Mouse (Mus musculus) forebrain, embryonic 16.5 days (tissue): ENCODE data around the gene Mbd6. TPM values are rescaled to one million over a fixed set of nuclear protein-coding genes. Genes with fewer than 3 reads are reported as not detected.

Experiments
- ATAC-seq: fragments of 200-750 bp; cut with Nextera tagmentation; 2 replicates; pipeline ENCODE4 v1.8.0; 2017; ENCODE audit warnings: mild to moderate bottlenecking, moderate library complexity
- H3K27ac ChIP-seq: fragments of 300-500 bp; sonication (generic); 2 replicates; pipeline ENCODE4 v1.5.1; 2014; ENCODE audit warnings: low read length, control low read depth
- H3K27me3 ChIP-seq: fragments of 300-500 bp; sonication (generic); replicated peaks from 2 replicates; pipeline ENCODE4 v1.6.1; 2014; ENCODE audit warnings: low read length; ENCODE audit not compliant: control insufficient read depth, insufficient read depth
- H3K36me3 ChIP-seq: fragments of 300-500 bp; sonication (generic); 2 replicates; pipeline ENCODE4 v1.6.1; 2014; ENCODE audit not compliant: control insufficient read depth, insufficient read depth
- H3K4me1 ChIP-seq: fragments of 300-500 bp; sonication (generic); replicated peaks from 2 replicates; pipeline ENCODE4 v1.6.1; 2014; ENCODE audit warnings: low read length; ENCODE audit not compliant: control insufficient read depth, insufficient read depth
- H3K4me2 ChIP-seq: fragments of 300-500 bp; sonication (generic); 2 replicates; pipeline ENCODE4 v1.6.1; 2014; ENCODE audit warnings: mild to moderate bottlenecking, low read length, control low read depth
- H3K4me3 ChIP-seq: fragments of 300-500 bp; sonication (generic); replicated peaks from 2 replicates; pipeline ENCODE4 v1.5.1; 2014; ENCODE audit warnings: mild to moderate bottlenecking, low read length, control low read depth
- H3K9ac ChIP-seq: fragments of 300-500 bp; sonication (generic); replicated peaks from 2 replicates; pipeline ENCODE4 v1.6.1; 2014; ENCODE audit warnings: low read depth, low read length, control low read depth
- H3K9me3 ChIP-seq: fragments of 300-500 bp; sonication (generic); 2 replicates; pipeline ENCODE4 v1.6.1; 2016; ENCODE audit warnings: low read length; ENCODE audit not compliant: control insufficient read depth
- WGBS: fragments of 180-500 bp; shearing (Covaris S2); extraction: QIAGEN DNeasy Blood & Tissue Kit; methylation state at CpG from one replicate; pipeline ENCODE4 v1.1.7; 2014; 5-methylcytosine and 5-hydroxymethylcytosine counted together
- polyA plus RNA-seq: library from polyadenylated mRNA; unstranded; fragments of >200 nt; fragmentation: Nextera tagmentation; extraction: Ambion mirVana; gene quantifications from 2 replicates; pipeline ENCODE4 v1.2.1, GENCODE M21; 2015

The Mbd6 gene
- polyA plus RNA-seq, 1 experiment from 2014 or later: 15.3 TPM

GRCm38 (mm10) chr10:127261706-127262547 lies 26.9 kb downstream of the Mbd6 start:
- Histone ChIP-seq H3K36me3 (no peaks in the 10 kb centered on the region), H3K4me1 (peaks cover 45% of the 10 kb centered on the region), H3K27ac (peak overlapping the region; percentile 88), H3K9me3 (no peaks in the 10 kb centered on the region), H3K9ac (peak overlapping the region; percentile 82), H3K4me3 (peak overlapping the region; percentile 63), H3K27me3 (no peaks in the 10 kb centered on the region), H3K4me2 (peak overlapping the region; percentile 74)
- ATAC-seq: no peak; the same call in 1 of the 2 replicates
- WGBS: 58% methylated on average over 15 of the region's 15 CpGs

GRCm38 (mm10) chr10:127258489-127258888 lies 30.3 kb downstream of the Mbd6 start:
- WGBS: 80% methylated on average over 8 of the region's 8 CpGs
- Histone ChIP-seq H3K27ac (no peak overlapping the region), H3K4me2 (peak overlapping the region; percentile 32), H3K4me3 (no peak overlapping the region), H3K27me3 (no peaks in the 10 kb centered on the region), H3K9ac (no peak overlapping the region), H3K9me3 (no peaks in the 10 kb centered on the region), H3K36me3 (no peaks in the 10 kb centered on the region), H3K4me1 (peaks cover 45% of the 10 kb centered on the region)
- ATAC-seq: no peak

GRCm38 (mm10) chr10:127257790-127258189 lies 31.0 kb downstream of the Mbd6 start:
- no peaks in the 10 kb centered on the region for H3K9me3 ChIP-seq
- peaks cover 43% of the 10 kb centered on the region for H3K4me1 ChIP-seq
- H3K36me3 ChIP-seq: no peaks in the 10 kb centered on the region
- no peak overlapping the region for H3K9ac ChIP-seq
- H3K4me2 ChIP-seq: no peak overlapping the region
- WGBS: 86% methylated on average over 6 of the region's 6 CpGs
- H3K4me3 ChIP-seq: no peak overlapping the region
- no peak overlapping the region for H3K27ac ChIP-seq
- ATAC-seq: no peak
- H3K27me3 ChIP-seq: no peaks in the 10 kb centered on the region

DNA sequence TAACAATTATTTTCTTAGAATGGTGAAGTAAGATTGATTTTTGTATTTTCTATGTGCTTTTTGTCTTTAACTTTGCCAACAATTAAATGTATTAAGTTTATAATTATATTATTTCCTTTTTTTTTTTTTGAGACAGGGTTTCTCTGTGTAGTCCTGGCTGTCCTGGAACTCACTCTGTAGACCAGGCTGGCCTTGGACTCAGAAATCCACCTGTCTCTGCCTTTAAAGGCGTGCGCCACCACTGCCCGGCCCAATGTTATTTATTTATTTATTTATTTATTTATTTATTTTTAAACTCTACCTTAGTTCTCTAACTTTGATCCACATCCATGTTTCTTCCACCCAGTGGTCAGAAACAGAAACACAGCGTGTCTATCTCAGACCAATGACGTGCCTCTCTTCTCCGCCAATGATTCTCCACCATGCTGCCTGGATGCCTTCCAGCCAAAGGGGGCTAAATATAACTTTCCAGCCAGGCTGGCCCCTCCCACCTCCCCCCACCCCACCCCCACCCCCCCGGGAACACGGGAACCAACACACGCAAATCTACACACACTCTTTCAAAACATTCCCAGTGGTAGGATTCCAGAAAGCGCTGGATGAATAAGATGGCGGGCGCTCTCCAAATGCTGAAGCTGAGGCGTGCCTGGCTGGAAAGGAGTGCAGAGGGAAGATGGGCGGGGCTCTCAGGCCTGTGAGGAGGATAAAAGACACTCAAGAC lies 33.0 kb downstream of the Mbd6 start:
- Histone ChIP-seq H3K4me1 (peaks cover 32% of the 10 kb centered on the region), H3K27ac (no peak overlapping the region), H3K4me2 (peak overlapping the region; percentile 28), H3K4me3 (no peak overlapping the region), H3K27me3 (no peaks in the 10 kb centered on the region), H3K36me3 (no peaks in the 10 kb centered on the region), H3K9me3 (no peaks in the 10 kb centered on the region), H3K9ac (no peak overlapping the region)
- 20% methylated on average over 14 of the region's 14 CpGs for WGBS
- ATAC-seq: peak; percentile 53

DNA sequence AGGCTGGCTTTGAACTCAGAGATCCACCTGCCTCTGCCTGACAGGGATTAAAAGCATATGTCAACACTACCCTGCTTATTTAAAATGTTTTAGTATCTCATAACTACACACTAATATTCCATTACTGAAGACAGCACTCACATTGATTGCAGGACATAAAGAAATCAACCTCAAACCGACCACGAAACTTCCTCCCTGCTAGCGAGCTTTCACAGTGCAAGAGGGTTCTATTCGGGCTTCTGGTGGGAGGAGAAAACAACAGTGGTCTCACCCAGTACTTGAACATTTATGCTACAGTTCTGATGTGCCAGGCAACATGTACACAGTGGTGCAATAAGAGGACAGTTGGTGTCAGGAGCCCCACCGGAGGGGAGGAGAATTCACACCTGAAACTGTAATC lies 38.0 kb downstream of the Mbd6 start:
- no peak for ATAC-seq
- Histone ChIP-seq H3K4me2 (no peak overlapping the region), H3K27ac (no peak overlapping the region), H3K27me3 (no peaks in the 10 kb centered on the region), H3K9ac (no peak overlapping the region), H3K4me1 (peaks cover under 1% of the 10 kb centered on the region; the same call in 1 of the 2 replicates), H3K4me3 (no peak overlapping the region), H3K36me3 (peaks cover 16% of the 10 kb centered on the region), H3K9me3 (no peaks in the 10 kb centered on the region)
- WGBS: 85% methylated on average over 5 of the region's 5 CpGs

DNA sequence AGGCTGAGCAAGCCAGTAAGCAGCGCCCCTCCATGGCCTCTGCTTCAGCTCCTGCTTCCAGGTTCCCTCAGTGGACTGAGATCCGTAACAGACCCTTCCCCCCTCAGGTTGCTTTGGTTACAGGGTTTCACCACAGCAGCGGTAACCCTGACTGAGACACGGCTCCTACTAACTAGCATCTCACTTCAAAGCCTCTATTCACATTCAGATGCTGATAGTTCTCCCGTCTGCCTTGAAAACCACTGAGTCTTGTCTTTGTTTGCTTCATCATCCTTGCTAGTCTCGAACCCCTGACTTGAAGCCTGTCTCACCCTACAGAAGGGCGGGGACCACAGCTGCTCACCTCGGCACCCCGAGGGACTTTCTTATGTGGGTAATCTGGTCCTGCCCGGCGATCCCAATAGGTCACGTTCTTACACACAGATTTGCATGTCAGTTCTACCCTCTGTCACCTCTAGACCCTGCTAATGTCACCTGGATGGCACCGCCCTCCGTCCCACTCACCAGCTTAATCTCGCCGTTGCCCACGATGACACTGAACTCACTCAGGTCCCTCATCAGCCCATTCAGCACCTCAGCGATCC lies 50.5 kb downstream of the Mbd6 start:
- 76% methylated on average over 18 of the region's 18 CpGs for WGBS
- H3K4me2 ChIP-seq: no peak overlapping the region
- H3K4me3 ChIP-seq: no peak overlapping the region
- no peak for ATAC-seq
- no peak overlapping the region for H3K27ac ChIP-seq
- H3K36me3 ChIP-seq: peaks cover 58% of the 10 kb centered on the region
- no peaks in the 10 kb centered on the region for H3K9me3 ChIP-seq
- H3K27me3 ChIP-seq: no peaks in the 10 kb centered on the region
- no peak overlapping the region for H3K9ac ChIP-seq
- no peaks in the 10 kb centered on the region for H3K4me1 ChIP-seq

- H3K27ac ChIP-seq: no peak overlapping the region
- H3K9me3 ChIP-seq: no peaks in the 10 kb centered on the region
- no peaks in the 10 kb centered on the region for H3K4me1 ChIP-seq
- H3K4me3 ChIP-seq: no peak overlapping the region
- H3K36me3 ChIP-seq: peaks cover 46% of the 10 kb centered on the region
- ATAC-seq: no peak
- H3K9ac ChIP-seq: no peak overlapping the region
- 45% methylated on average over 9 of the region's 9 CpGs for WGBS
- no peaks in the 10 kb centered on the region for H3K27me3 ChIP-seq
- no peak overlapping the region for H3K4me2 ChIP-seq
Measured at GRCm38 (mm10) chr10:127236541-127236940, 52.3 kb downstream of the Mbd6 start.

- 84% methylated on average over 9 of the region's 9 CpGs for WGBS
- Histone ChIP-seq H3K9me3 (no peaks in the 10 kb centered on the region), H3K36me3 (peaks cover 33% of the 10 kb centered on the region), H3K4me3 (no peak overlapping the region), H3K9ac (no peak overlapping the region), H3K27me3 (no peaks in the 10 kb centered on the region), H3K27ac (no peak overlapping the region), H3K4me1 (no peaks in the 10 kb centered on the region), H3K4me2 (no peak overlapping the region)
- ATAC-seq: no peak
Measured at GRCm38 (mm10) chr10:127233141-127233540, 55.7 kb downstream of the Mbd6 start.
